Mouse (Mus musculus): ENCODE results near the gene Cilp2. TPM values are rescaled to one million over a fixed set of nuclear protein-coding genes. Genes with fewer than 3 reads are reported as not detected.

The Cilp2 gene
- total and polyA plus RNA-seq, 3 experiments, result 0.03 to 0.04 TPM; not detected in 1

- peaks cover 0 to 5% of the 10 kb centered on the region in 2 experiments; a peak in 2 of 4 replicates for H3K4me1 ChIP-seq (ENCODE audit: control insufficient read depth in 1 of 2, insufficient read depth in 2 of 2, low read length in 2 of 2)
- H3K27me3 ChIP-seq (ENCODE audit: control insufficient read depth in 1 of 2, insufficient read depth in 2 of 2, low read length in 2 of 2), result no peaks in the 10 kb centered on the region
- TF ChIP-seq RCOR1 (IDR thresholded peaks at IDR 0.05; ENCODE audit: low read depth, low read length), result no peak
- TF ChIP-seq JUND (IDR thresholded peaks at IDR 0.05; ENCODE audit: low read depth, low read length), result no peak
- TF ChIP-seq RAD21 (IDR thresholded peaks at IDR 0.05; ENCODE audit: low read depth, low read length), result no peak
- TF ChIP-seq TCF12 (IDR thresholded peaks at IDR 0.05; ENCODE audit: low read depth, low read length), result no peak
- no peak for TF ChIP-seq MAZ (IDR thresholded peaks at IDR 0.05; ENCODE audit: low read depth, low read length)
- TF ChIP-seq MEF2A (IDR thresholded peaks at IDR 0.05; ENCODE audit: extremely low read depth, insufficient replicate concordance, low read depth, low read length, poor library complexity, severe bottlenecking), result no peak
- no peak for TF ChIP-seq ZC3H11A (IDR thresholded peaks at IDR 0.05; ENCODE audit: low read depth, low read length)
- no peak for TF ChIP-seq KAT2A (conservative IDR thresholded peaks at IDR 0.05; ENCODE audit: low read depth, low read length)
- no peak for TF ChIP-seq MYC (IDR thresholded peaks at IDR 0.05; ENCODE audit: low read depth, low read length)
- TF ChIP-seq ZNF384 (IDR thresholded peaks at IDR 0.05; ENCODE audit: low read depth, low read length), result no peak
- no peak for TF ChIP-seq CTCF (IDR thresholded peaks at IDR 0.05 in 2 of 3, conservative IDR thresholded peaks at IDR 0.05 in 1 of 3; ENCODE audit: control insufficient read depth in 1 of 3, insufficient read depth in 1 of 3, low read depth in 2 of 3, low read length in 3 of 3, poor library complexity in 1 of 3, severe bottlenecking in 1 of 3)
- no peak for DNase-seq (ENCODE audit: low read depth, low spot score)
- peaks cover 0 to 11% of the 10 kb centered on the region in 2 experiments; a peak in 2 of 4 replicates for H3K36me3 ChIP-seq (ENCODE audit: control insufficient read depth in 1 of 2, insufficient read depth in 2 of 2, low read length in 2 of 2)
- H3K79me2 ChIP-seq (ENCODE audit: control insufficient read depth, insufficient read depth, low read length, poor library complexity), result peaks cover 36% of the 10 kb centered on the region
- no peak overlapping the region for H3K9ac ChIP-seq (ENCODE audit: control insufficient read depth, low read depth, low read length, poor library complexity, severe bottlenecking)
- no peak overlapping the region for H3K27ac ChIP-seq (ENCODE audit: control insufficient read depth, low read depth, low read length)
- no peaks in the 10 kb centered on the region for H3K9me3 ChIP-seq (replicated peaks; ENCODE audit: insufficient read depth, low read length)
- no peak overlapping the region for H3K4me3 ChIP-seq (ENCODE audit: control insufficient read depth in 1 of 2, insufficient read depth in 1 of 2, low read depth in 2 of 2, low read length in 2 of 2)
Measured at GRCm38 (mm10) chr8:69895772-69896451, 8.4 kb upstream of the Cilp2 start.

DNA sequence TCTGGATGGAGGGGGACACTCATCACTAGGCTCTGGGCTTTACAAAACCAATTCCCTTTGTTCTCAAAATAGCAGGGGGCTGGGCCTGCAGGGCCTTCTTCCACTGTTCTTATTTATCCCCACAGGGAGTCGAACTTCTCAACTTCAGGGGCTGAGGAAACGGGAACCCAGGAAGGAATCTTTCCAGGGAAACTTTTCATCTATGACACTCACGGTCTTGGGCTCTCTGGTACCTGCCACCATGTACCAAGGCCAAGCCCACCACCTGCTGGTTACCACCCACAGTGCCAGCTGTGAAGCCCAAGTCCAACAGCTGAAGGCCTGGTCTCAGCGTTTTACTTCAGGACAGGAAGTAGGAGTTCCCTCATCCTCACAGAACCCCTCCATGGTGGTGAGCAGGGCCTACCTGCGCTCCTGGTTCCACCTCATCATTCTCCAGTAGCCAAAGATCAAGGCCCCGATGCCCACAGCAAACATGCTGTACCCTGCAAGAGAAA is 7.4 kb upstream of the Cilp2 start:
- no peak overlapping the region for H3K27ac ChIP-seq (ENCODE audit: control insufficient read depth, low read depth, low read length)
- no peaks in the 10 kb centered on the region for H3K27me3 ChIP-seq (ENCODE audit: control insufficient read depth in 1 of 2, insufficient read depth in 2 of 2, low read length in 2 of 2)
- no peak for DNase-seq (ENCODE audit: low read depth, low spot score)
- peaks cover 0 to 4% of the 10 kb centered on the region in 2 experiments; a peak in 1 of 4 replicates for H3K36me3 ChIP-seq (ENCODE audit: control insufficient read depth in 1 of 2, insufficient read depth in 2 of 2, low read length in 2 of 2)
- H3K4me3 ChIP-seq (ENCODE audit: control insufficient read depth in 1 of 2, insufficient read depth in 1 of 2, low read depth in 2 of 2, low read length in 2 of 2), result no peak overlapping the region
- TF ChIP-seq NELFE (IDR thresholded peaks at IDR 0.05; ENCODE audit: low read depth, low read length), result no peak
- no peak for TF ChIP-seq CTCF (IDR thresholded peaks at IDR 0.05 in 2 of 3, conservative IDR thresholded peaks at IDR 0.05 in 1 of 3; ENCODE audit: control insufficient read depth in 1 of 3, insufficient read depth in 1 of 3, low read depth in 2 of 3, low read length in 3 of 3, poor library complexity in 1 of 3, severe bottlenecking in 1 of 3)
- no peak for TF ChIP-seq BHLHE40 (IDR thresholded peaks at IDR 0.05; ENCODE audit: borderline replicate concordance, low read depth, low read length)
- no peak for TF ChIP-seq ETS1 (IDR thresholded peaks at IDR 0.05; ENCODE audit: low read depth, low read length)
- no peak for TF ChIP-seq POLR2AphosphoS5 (IDR thresholded peaks at IDR 0.05; ENCODE audit: borderline replicate concordance, low read depth, low read length)
- TF ChIP-seq JUND (IDR thresholded peaks at IDR 0.05; ENCODE audit: low read depth, low read length), result no peak
- TF ChIP-seq GABPA (IDR thresholded peaks at IDR 0.05; ENCODE audit: low read depth, low read length), result no peak
- TF ChIP-seq USF1 (IDR thresholded peaks at IDR 0.05; ENCODE audit: low read depth, low read length), result no peak
- no peak for TF ChIP-seq MEF2A (IDR thresholded peaks at IDR 0.05; ENCODE audit: extremely low read depth, insufficient replicate concordance, low read depth, low read length, poor library complexity, severe bottlenecking)
- TF ChIP-seq SIN3A (IDR thresholded peaks at IDR 0.05; ENCODE audit: low read length), result no peak
- TF ChIP-seq EP300 (IDR thresholded peaks at IDR 0.05; ENCODE audit: low read depth in 1 of 2, low read length in 2 of 2), result no peak
- no peak for TF ChIP-seq SMC3 (IDR thresholded peaks at IDR 0.05; ENCODE audit: low read depth, low read length)
- no peak for TF ChIP-seq USF2 (IDR thresholded peaks at IDR 0.05; ENCODE audit: borderline replicate concordance in 1 of 2, insufficient read depth in 1 of 2, low read depth in 1 of 2, low read length in 2 of 2)
- no peak for TF ChIP-seq ZMIZ1 (IDR thresholded peaks at IDR 0.05; ENCODE audit: low read depth, low read length)
- H3K9me3 ChIP-seq (replicated peaks; ENCODE audit: insufficient read depth, low read length), result no peaks in the 10 kb centered on the region
- H3K9ac ChIP-seq (ENCODE audit: control insufficient read depth, low read depth, low read length, poor library complexity, severe bottlenecking), result no peak overlapping the region
- H3K79me2 ChIP-seq (ENCODE audit: control insufficient read depth, insufficient read depth, low read length, poor library complexity), result peaks cover 26% of the 10 kb centered on the region
- no peaks in the 10 kb centered on the region for H3K4me1 ChIP-seq (ENCODE audit: control insufficient read depth in 1 of 2, insufficient read depth in 2 of 2, low read length in 2 of 2)

Measured in MEL (cell line).